Mouse (Mus musculus) MEL (cell line): ENCODE results near the gene Tnrc18. TPM values are rescaled to one million over a fixed set of nuclear protein-coding genes. Genes with fewer than 3 reads are reported as not detected.

Experiments used
- DNase-seq: peaks from one replicate; pipeline ENCODE4 v3.0.0; 2011; ENCODE audit warnings: low read depth, low spot score
- H3K27ac ChIP-seq: 2 replicates; pipeline ENCODE4 v1.5.1; 2012; ENCODE audit warnings: low read depth, mild to moderate bottlenecking, control low read depth, low read length, moderate library complexity; ENCODE audit not compliant: control insufficient read depth
- H3K27me3 ChIP-seq, 2 experiments: fragments of 150-350 bp in 1 of 2; sonication (generic) in 1 of 2; 2 replicates each; pipeline ENCODE4 v1.6.1; 2012; ENCODE audit warnings: low read length in 2 of 2, mild to moderate bottlenecking in 2 of 2, improper control_type of control experiment in 1 of 2, moderate library complexity in 1 of 2; ENCODE audit not compliant: insufficient read depth in 2 of 2, control insufficient read depth in 1 of 2
- H3K36me3 ChIP-seq, 2 experiments: 2 replicates each; pipeline ENCODE4 v1.6.1; 2012 to 2014; ENCODE audit warnings: low read length in 2 of 2, improper control_type of control experiment in 1 of 2, inconsistent platforms in 1 of 2, mild to moderate bottlenecking in 1 of 2; ENCODE audit not compliant: insufficient read depth in 2 of 2, control insufficient read depth in 1 of 2
- H3K4me1 ChIP-seq, 2 experiments: fragments of 150-350 bp in 1 of 2; sonication (generic) in 1 of 2; 2 replicates each; pipeline ENCODE4 v1.6.1; 2012; ENCODE audit warnings: low read length in 2 of 2, improper control_type of control experiment in 1 of 2, mild to moderate bottlenecking in 1 of 2; ENCODE audit not compliant: insufficient read depth in 2 of 2, control insufficient read depth in 1 of 2
- H3K4me3 ChIP-seq, 2 experiments: fragments of 150-350 bp in 1 of 2; sonication (generic) in 1 of 2; 2 replicates each; pipeline ENCODE4 v1.5.1; 2012; ENCODE audit warnings: low read depth in 2 of 2, low read length in 2 of 2, mild to moderate bottlenecking in 2 of 2, moderate library complexity in 2 of 2, control low read depth in 1 of 2, improper control_type of control experiment in 1 of 2; ENCODE audit not compliant: control insufficient read depth in 1 of 2, insufficient read depth in 1 of 2
- H3K79me2 ChIP-seq: 2 replicates; pipeline ENCODE4 v1.6.1; 2012; ENCODE audit warnings: mild to moderate bottlenecking, low read length, moderate library complexity; ENCODE audit not compliant: control insufficient read depth, poor library complexity, insufficient read depth
- H3K9ac ChIP-seq: 2 replicates; pipeline ENCODE4 v1.6.1; 2012; ENCODE audit warnings: low read depth, mild to moderate bottlenecking, control low read depth, low read length, moderate library complexity; ENCODE audit not compliant: control insufficient read depth, poor library complexity, severe bottlenecking
- H3K9me3 ChIP-seq: fragments of 150-350 bp; sonication (generic); replicated peaks from 2 replicates; pipeline ENCODE4 v1.6.1; 2012; ENCODE audit warnings: mild to moderate bottlenecking, low read length, improper control_type of control experiment, moderate library complexity; ENCODE audit not compliant: insufficient read depth
- BHLHE40 ChIP-seq: IDR thresholded peaks from 2 replicates; pipeline ENCODE4 v1.6.1; 2012; ENCODE audit warnings: low read depth, mild to moderate bottlenecking, inconsistent platforms, low read length, improper control_type of control experiment, borderline replicate concordance
- CHD1 ChIP-seq: IDR thresholded peaks from 2 replicates; pipeline ENCODE4 v1.6.1; 2012; ENCODE audit warnings: low read depth, mild to moderate bottlenecking, inconsistent platforms, low read length, improper control_type of control experiment
- CHD2 ChIP-seq: IDR thresholded peaks from 2 replicates; pipeline ENCODE4 v1.6.1; 2011; ENCODE audit warnings: low read length, improper control_type of control experiment
- E2F4 ChIP-seq: IDR thresholded peaks from 2 replicates; pipeline ENCODE4 v1.6.1; 2011; ENCODE audit warnings: low read depth, low read length, improper control_type of control experiment, borderline replicate concordance
- EP300 ChIP-seq, 2 experiments: IDR thresholded peaks; 2 replicates each; pipeline ENCODE4 v1.6.1; 2011; ENCODE audit warnings: improper control_type of control experiment in 2 of 2, low read length in 2 of 2, low read depth in 1 of 2, mild to moderate bottlenecking in 1 of 2
- GABPA ChIP-seq: IDR thresholded peaks from 2 replicates; pipeline ENCODE4 v1.6.1; 2012; ENCODE audit warnings: low read depth, mild to moderate bottlenecking, inconsistent platforms, low read length, improper control_type of control experiment, moderate library complexity
- HCFC1 ChIP-seq: IDR thresholded peaks from 2 replicates; pipeline ENCODE4 v1.6.1; 2012; ENCODE audit warnings: low read depth, mild to moderate bottlenecking, inconsistent platforms, low read length, improper control_type of control experiment, moderate library complexity
- JUND ChIP-seq: IDR thresholded peaks from 2 replicates; pipeline ENCODE4 v1.6.1; 2011; ENCODE audit warnings: low read depth, mild to moderate bottlenecking, improper control_type of control experiment, low read length
- MAZ ChIP-seq: IDR thresholded peaks from 2 replicates; pipeline ENCODE4 v1.6.1; 2012; ENCODE audit warnings: low read depth, mild to moderate bottlenecking, inconsistent platforms, low read length, improper control_type of control experiment
- MEF2A ChIP-seq: IDR thresholded peaks from 2 replicates; pipeline ENCODE4 v1.6.1; 2014; ENCODE audit warnings: low read depth, mild to moderate bottlenecking, inconsistent platforms, low read length, improper control_type of control experiment; ENCODE audit not compliant: poor library complexity, insufficient replicate concordance, severe bottlenecking; ENCODE audit errors: extremely low read depth
- MXI1 ChIP-seq: IDR thresholded peaks from 2 replicates; pipeline ENCODE4 v1.6.1; 2011; ENCODE audit warnings: mild to moderate bottlenecking, low read depth, low read length, improper control_type of control experiment
- MYB ChIP-seq: IDR thresholded peaks from 2 replicates; pipeline ENCODE4 v1.6.1; 2011; ENCODE audit warnings: mild to moderate bottlenecking, low read depth, low read length, improper control_type of control experiment
- MYC ChIP-seq: IDR thresholded peaks from 2 replicates; pipeline ENCODE4 v1.6.1; 2011; ENCODE audit warnings: low read depth, mild to moderate bottlenecking, low read length, improper control_type of control experiment, moderate library complexity
- NRF1 ChIP-seq: IDR thresholded peaks from 2 replicates; pipeline ENCODE4 v1.6.1; 2014; ENCODE audit warnings: low read depth, mild to moderate bottlenecking, inconsistent platforms, low read length, improper control_type of control experiment, moderate library complexity; ENCODE audit not compliant: poor library complexity, insufficient read depth, severe bottlenecking
- POLR2A ChIP-seq, 2 experiments: IDR thresholded peaks; 2 replicates each; pipeline ENCODE4 v1.6.1; 2011 to 2012; ENCODE audit warnings: low read length in 2 of 2, mild to moderate bottlenecking in 2 of 2, control low read depth in 1 of 2, improper control_type of control experiment in 1 of 2, low read depth in 1 of 2, moderate library complexity in 1 of 2; ENCODE audit not compliant: control insufficient read depth in 1 of 2, insufficient read depth in 1 of 2, poor library complexity in 1 of 2
- SIN3A ChIP-seq: IDR thresholded peaks from 2 replicates; pipeline ENCODE4 v1.6.1; 2012; ENCODE audit warnings: low read length, improper control_type of control experiment, inconsistent platforms
- SMC3 ChIP-seq: IDR thresholded peaks from 2 replicates; pipeline ENCODE4 v1.6.1; 2011; ENCODE audit warnings: low read depth, low read length, improper control_type of control experiment
- USF1 ChIP-seq: IDR thresholded peaks from 2 replicates; pipeline ENCODE4 v1.6.1; 2014; ENCODE audit warnings: low read depth, mild to moderate bottlenecking, inconsistent platforms, low read length, improper control_type of control experiment, moderate library complexity
- ZKSCAN1 ChIP-seq: IDR thresholded peaks from 2 replicates; pipeline ENCODE4 v1.6.1; 2012; ENCODE audit warnings: low read depth, mild to moderate bottlenecking, inconsistent platforms, low read length, improper control_type of control experiment, moderate library complexity
- ZNF384 ChIP-seq: IDR thresholded peaks from 2 replicates; pipeline ENCODE4 v1.6.1; 2012; ENCODE audit warnings: low read depth, mild to moderate bottlenecking, inconsistent platforms, low read length, improper control_type of control experiment
- polyA plus RNA-seq, 2 experiments: library from polyadenylated mRNA; stranded (reverse) in 1 of 2; unstranded in 1 of 2; fragments of >175 nt in 1 of 2; fragments of >200 nt in 1 of 2; gene quantifications; 2 replicates each; pipeline versions ENCODE4 v1.2.1 to v1.2.4; 2012; ENCODE audit warnings: low replicate concordance in 2 of 2, low read depth in 1 of 2; ENCODE audit not compliant: insufficient read length in 2 of 2, insufficient read depth in 1 of 2, missing spikeins in 1 of 2
- total RNA-seq: library from RNA; depleted of rRNA; stranded (reverse); fragments of 300-350 nt; gene quantifications from 2 replicates; pipeline ENCODE4 v1.2.3, GENCODE M21; 2012; rRNA removed

Tnrc18 gene
- total RNA-seq (0.23 and 0.31 TPM in 2 replicates), polyA plus RNA-seq (1 to 10 TPM in 1 of 2 experiments, not detected in 1; 3.4 TPM)

DNA sequence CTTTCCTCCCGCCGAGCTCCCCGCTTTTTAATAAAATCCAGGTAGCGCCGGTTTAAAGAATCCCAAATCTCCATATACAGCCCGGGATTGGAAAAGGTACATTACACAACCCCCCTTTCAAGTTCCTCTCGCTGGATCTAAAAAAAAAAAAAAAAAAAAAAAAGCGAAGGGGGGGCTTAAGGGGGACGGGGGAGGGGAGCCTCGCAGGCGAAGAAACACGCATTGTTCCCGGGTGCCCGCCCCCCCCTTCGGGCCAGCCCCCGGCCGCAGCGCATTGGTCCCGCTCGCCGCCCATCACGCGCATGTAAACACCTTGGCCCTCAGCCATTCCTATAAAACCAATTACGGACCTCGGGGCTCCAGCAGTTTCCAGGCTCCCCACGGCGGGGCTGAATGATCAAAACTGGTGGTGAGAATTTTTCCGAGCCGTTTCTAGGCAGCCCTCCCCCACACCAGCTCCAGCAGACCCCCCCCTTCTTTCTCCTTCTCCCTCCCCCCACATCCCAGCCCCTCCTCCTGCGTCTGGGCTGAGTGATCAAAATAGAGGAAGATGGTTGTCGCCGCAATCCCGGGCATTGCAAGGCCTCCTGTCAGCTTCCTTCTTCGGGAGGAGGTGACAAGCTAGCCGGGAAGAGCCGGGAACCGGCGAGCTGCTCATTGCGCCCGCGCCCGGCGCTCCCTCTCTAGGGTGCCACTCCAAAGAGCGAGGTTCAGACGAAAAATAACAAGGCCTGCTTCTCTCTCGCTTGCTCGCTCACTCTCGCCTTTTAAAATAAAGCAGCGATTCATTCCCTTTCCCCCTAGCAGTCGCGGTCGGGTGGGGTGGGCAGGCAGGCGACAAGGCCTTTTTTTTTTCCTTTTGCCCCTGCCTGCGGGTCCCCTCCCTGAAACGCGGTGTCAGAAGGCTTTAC lies at the start of gene Tnrc18:
Gene Tnrc18, minus strand, starts transcription at position 139 of the 911 bp plus-strand sequence.
- Histone ChIP-seq H3K27me3 (no peaks in the 10 kb centered on the region), H3K9ac (no peak within 1 kb of the TSS), H3K9me3 (no peaks in the 10 kb centered on the region), H3K4me3 (no peak within 1 kb of the TSS), H3K27ac (no peak within 1 kb of the TSS), H3K79me2 (no peaks in the 10 kb centered on the region), H3K36me3 (no peaks in the 10 kb centered on the region), H3K4me1 (no peaks in the 10 kb centered on the region)
- TF ChIP-seq MEF2A (no peak), EP300 (IDR thresholded peaks at IDR 0.05; ENCODE audit: low read depth in 1 of 2, low read length in 2 of 2) (no peak), E2F4 (no peak), MAZ (no peak), POLR2A (IDR thresholded peaks at IDR 0.05; ENCODE audit: control insufficient read depth in 1 of 2, insufficient read depth in 1 of 2, low read depth in 1 of 2, low read length in 2 of 2, poor library complexity in 1 of 2) (no peak), USF1 (no peak), GABPA (no peak), SMC3 (no peak), ZNF384 (no peak), SIN3A (no peak), NRF1 (no peak), MYB (no peak), CHD2 (no peak), MYC (no peak), JUND (no peak), ZKSCAN1 (no peak), BHLHE40 (no peak), HCFC1 (no peak), CHD1 (no peak), MXI1 (no peak)
- DNase-seq, result no peak
